Mouse (Mus musculus) megakaryocyte, embryonic 14.5 days (primary cell): Measurements from ENCODE around the gene Lrrc46. TPM values are rescaled to one million over a fixed set of nuclear protein-coding genes. Genes with fewer than 3 reads are reported as not detected.

Experiments used
- H3K27me3 ChIP-seq: replicated peaks from 2 replicates; pipeline ENCODE3; 2012; ENCODE audit warnings: inconsistent platforms
- H3K36me3 ChIP-seq: replicated peaks from 2 replicates; pipeline ENCODE3; 2012; ENCODE audit warnings: low read length, inconsistent platforms, mixed read lengths
- H3K4me1 ChIP-seq: 2 replicates; pipeline ENCODE4 v1.6.1; 2012; ENCODE audit warnings: inconsistent platforms
- H3K4me3 ChIP-seq: replicated peaks from 2 replicates; pipeline ENCODE3; 2012; ENCODE audit warnings: moderate library complexity, mild to moderate bottlenecking, inconsistent platforms
- H3K9me3 ChIP-seq: 2 replicates; pipeline ENCODE4 v1.6.1; 2012; ENCODE audit warnings: inconsistent platforms
- FLI1 ChIP-seq: IDR thresholded peaks from 2 replicates; pipeline ENCODE4 v1.6.1; 2012; ENCODE audit warnings: low read length, inconsistent platforms, mixed read lengths
- GATA1 ChIP-seq: IDR thresholded peaks from 3 replicates; pipeline ENCODE4 v1.6.1; 2012; ENCODE audit warnings: mixed read lengths, low read length, inconsistent platforms, borderline replicate concordance
- polyA plus RNA-seq: library from polyadenylated mRNA; stranded (reverse); fragments of >175 nt; gene quantifications from 2 replicates; pipeline ENCODE4 v1.2.3, GENCODE M21; 2012; ENCODE audit warnings: low replicate concordance; ENCODE audit not compliant: insufficient read depth

The Lrrc46 gene
- polyA plus RNA-seq, 1 experiment: not detected

- H3K36me3 ChIP-seq: no peaks in the 10 kb centered on the region
- H3K4me1 ChIP-seq: peaks cover 91% of the 10 kb centered on the region
- peaks cover 47% of the 10 kb centered on the region for H3K27me3 ChIP-seq
- no peaks in the 10 kb centered on the region for H3K9me3 ChIP-seq
- H3K4me3 ChIP-seq: no peak overlapping the region
- TF ChIP-seq GATA1: no peak
- TF ChIP-seq FLI1: no peak
These were observed 46.2 kb downstream of the Lrrc46 start for GRCm38 (mm10) chr11:96995031-96995430.

- peaks cover 44% of the 10 kb centered on the region for H3K27me3 ChIP-seq
- peaks cover 8% of the 10 kb centered on the region for H3K9me3 ChIP-seq
- no peak; the same call in 2 of the 3 replicates for TF ChIP-seq GATA1
- no peaks in the 10 kb centered on the region for H3K36me3 ChIP-seq
- H3K4me1 ChIP-seq: peaks cover 96% of the 10 kb centered on the region
- peak overlapping the region; percentile 10 for H3K4me3 ChIP-seq
These were observed 48.4 kb downstream of the Lrrc46 start for GRCm38 (mm10) chr11:96992722-96993311.

GRCm38 (mm10) chr11:96991501-96991900 lies 49.7 kb downstream of the Lrrc46 start:
- Histone ChIP-seq H3K36me3 (no peaks in the 10 kb centered on the region), H3K27me3 (peaks cover 44% of the 10 kb centered on the region), H3K4me3 (no peak overlapping the region), H3K9me3 (peaks cover 8% of the 10 kb centered on the region), H3K4me1 (peaks cover 95% of the 10 kb centered on the region)
- TF ChIP-seq FLI1 (no peak), GATA1 (no peak)

GRCm38 (mm10) chr11:96987873-96988655 lies 53.1 kb downstream of the Lrrc46 start:
- TF ChIP-seq GATA1 (no peak), FLI1 (no peak)
- peaks cover 8% of the 10 kb centered on the region for H3K9me3 ChIP-seq
- peak overlapping the region; percentile 88 for H3K4me3 ChIP-seq
- H3K36me3 ChIP-seq: no peaks in the 10 kb centered on the region
- H3K27me3 ChIP-seq: peaks cover 51% of the 10 kb centered on the region
- H3K4me1 ChIP-seq: peaks cover 61% of the 10 kb centered on the region

- no peak overlapping the region for H3K4me3 ChIP-seq
- TF ChIP-seq FLI1 (no peak), GATA1 (no peak)
- no peaks in the 10 kb centered on the region for H3K36me3 ChIP-seq
- peaks cover 55% of the 10 kb centered on the region for H3K27me3 ChIP-seq
- H3K4me1 ChIP-seq: peaks cover 59% of the 10 kb centered on the region
- peaks cover 8% of the 10 kb centered on the region for H3K9me3 ChIP-seq
These were observed 54.7 kb downstream of the Lrrc46 start for GRCm38 (mm10) chr11:96986463-96986862.

GRCm38 (mm10) chr11:96984903-96985302 lies 56.3 kb downstream of the Lrrc46 start:
- Histone ChIP-seq H3K4me1 (peaks cover 55% of the 10 kb centered on the region), H3K36me3 (no peaks in the 10 kb centered on the region), H3K27me3 (peaks cover 57% of the 10 kb centered on the region), H3K9me3 (peaks cover 8% of the 10 kb centered on the region), H3K4me3 (no peak overlapping the region)
- TF ChIP-seq GATA1: no peak

Other genes starting within 250 kb of the Lrrc46 start
- 28.9 and 34.9 TPM in 2 replicates for gene Nfe2l1, start 211.4 kb downstream of the Lrrc46 start, polyA plus RNA-seq
- gene Copz2, start 191.5 kb downstream of the Lrrc46 start, polyA plus RNA-seq: 3.4 TPM in 1 of 2 replicates, not detected in the other
- 15.3 and 41.6 TPM in 2 replicates for gene Cdk5rap3, start 124.9 kb downstream of the Lrrc46 start, polyA plus RNA-seq
- not detected in 2 replicates for gene Prr15l, start 113.3 kb downstream of the Lrrc46 start, polyA plus RNA-seq
- 2.0 and 16.6 TPM in 2 replicates for gene Pnpo, start 97.4 kb downstream of the Lrrc46 start, polyA plus RNA-seq
- 34.2 and 36.6 TPM in 2 replicates for gene Sp2, start 58.4 kb downstream of the Lrrc46 start, polyA plus RNA-seq
- gene Sp6, start 28.0 kb downstream of the Lrrc46 start, polyA plus RNA-seq: 0.77 and 1.4 TPM in 2 replicates
- 4.5 and 11.2 TPM in 2 replicates for gene Scrn2, start 11.5 kb downstream of the Lrrc46 start, polyA plus RNA-seq
- 22.3 and 22.7 TPM in 2 replicates for gene Mrpl10, start 153 bp upstream of the Lrrc46 start, polyA plus RNA-seq
- 9.7 and 13.2 TPM in 2 replicates for gene Osbpl7, start 9.2 kb upstream of the Lrrc46 start, polyA plus RNA-seq
- 0.09 and 1.6 TPM in 2 replicates for gene Tbx21, start 73.9 kb upstream of the Lrrc46 start, polyA plus RNA-seq
- gene Tbkbp1, start 110.1 kb upstream of the Lrrc46 start, polyA plus RNA-seq: 99.9 and 349 TPM in 2 replicates
- gene Kpnb1, start 146.5 kb upstream of the Lrrc46 start, polyA plus RNA-seq: 10.2 TPM in 2 replicates
- 28.5 and 50.1 TPM in 2 replicates for gene Npepps, start 239.2 kb upstream of the Lrrc46 start, polyA plus RNA-seq